13 mouse cellular contexts compared by ENCODE assay signal in the genomic region with DNA sequence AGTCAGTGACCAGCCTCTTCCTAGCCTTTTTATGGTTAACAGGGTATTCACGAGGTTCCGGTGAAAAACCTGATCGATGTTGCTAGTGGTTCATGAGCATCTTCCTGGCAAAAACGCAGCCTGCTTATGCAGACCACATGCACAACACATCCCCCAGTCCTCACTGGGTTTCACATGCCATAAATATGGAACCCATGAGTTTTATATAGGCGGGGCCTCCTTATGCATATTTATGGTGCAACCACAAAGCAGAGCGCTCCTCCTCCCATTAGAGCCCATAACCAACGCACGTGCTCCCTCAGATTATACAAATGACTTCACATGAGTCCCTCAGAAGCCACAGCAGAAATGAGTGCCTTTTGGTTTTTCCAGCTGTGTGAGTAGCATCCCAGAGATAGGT. TPM values are rescaled to one million over a fixed set of nuclear protein-coding genes. Genes with fewer than 3 reads are reported as not detected.
A peak's percentile ranks its signal among the peaks of the same experiment; 100 is the strongest.
DNase-seq lines count a peak whose midpoint lies in the region; ATAC-seq and TF ChIP-seq lines count a peak whose summit lies in the region.
"Had no signal": no experiment of that assay in that cellular context is flagged by ENCODE, and none has a peak within 500 bp of the region (broad histone marks: within the 10 kb centered on the region; RNA-seq: fewer than 3 reads in every experiment).

No protein-coding gene starts in this region.

- no peak for TF ChIP-seq CTCF in layer of hippocampus, adult 2 months (conservative IDR thresholded peaks at IDR 0.05)

- H3K9ac ChIP-seq in forebrain, embryonic 14.5 days (ENCODE audit: low read length): no peak overlapping the region
- H3K9ac ChIP-seq in forebrain, embryonic 11.5 days (ENCODE audit: low read length): no peak overlapping the region
- H3K9ac ChIP-seq in embryonic facial prominence, embryonic 13.5 days: no peak overlapping the region

- no peaks in the 10 kb centered on the region for H3K27me3 ChIP-seq in forebrain, embryonic 14.5 days (replicated peaks; ENCODE audit: control insufficient read depth, insufficient read depth, low read length)
- H3K27me3 ChIP-seq in forebrain, embryonic 11.5 days (ENCODE audit: control insufficient read depth, insufficient read depth, low read length): no peaks in the 10 kb centered on the region
- H3K27me3 ChIP-seq in embryonic facial prominence, embryonic 13.5 days: 0 out of 2 replicates have a peak, but pooled peaks cover 3% of the 10 kb centered on the region

- H3K4me1 ChIP-seq in forebrain, embryonic 14.5 days (ENCODE audit: control insufficient read depth, insufficient read depth, low read length): peaks cover 23% of the 10 kb centered on the region
- peaks cover 8% of the 10 kb centered on the region; the same call in 1 of the 2 replicates for H3K4me1 ChIP-seq in forebrain, embryonic 11.5 days (replicated peaks; ENCODE audit: control insufficient read depth, insufficient read depth, low read length)
- H3K4me1 ChIP-seq in embryonic facial prominence, embryonic 13.5 days: peaks cover 54% of the 10 kb centered on the region

- H3K36me3 ChIP-seq in forebrain, embryonic 14.5 days (ENCODE audit: control insufficient read depth, insufficient read depth, low read length): peaks cover 17% of the 10 kb centered on the region
- no peaks in the 10 kb centered on the region for H3K36me3 ChIP-seq in forebrain, embryonic 11.5 days (ENCODE audit: control insufficient read depth, insufficient read depth, low read length)
- H3K36me3 ChIP-seq in embryonic facial prominence, embryonic 13.5 days: peaks cover 41% of the 10 kb centered on the region

- DNase-seq in forebrain, embryonic 14.5 days (ENCODE audit: low spot score): no peak
- DNase-seq in forebrain, embryonic 11.5 days (ENCODE audit: low spot score): no peak
- no peak for DNase-seq in layer of hippocampus, adult 2 months (ENCODE audit: low spot score in 2 of 2)
- no peak for DNase-seq in layer of hippocampus, adult 9-11 months
- DNase-seq in urinary bladder, postnatal 25 days (ENCODE audit: low spot score): no peak
- DNase-seq in urinary bladder, adult 18-20 months (ENCODE audit: low spot score in 2 of 2): no peak
- DNase-seq: cerebellum, adult 8-10 months; gastrocnemius, postnatal 36 days; lung, adult 2 months; right cerebral cortex, adult 18-20 months had no signal

- H3K4me2 ChIP-seq in forebrain, embryonic 14.5 days (ENCODE audit: low read length): no peak overlapping the region
- H3K4me2 ChIP-seq in forebrain, embryonic 11.5 days (ENCODE audit: low read depth, low read length, severe bottlenecking): no peak overlapping the region
- peak overlapping the region; percentile 32 for H3K4me2 ChIP-seq in embryonic facial prominence, embryonic 13.5 days

- no peak for ATAC-seq in forebrain, embryonic 14.5 days
- no peak for ATAC-seq in forebrain, embryonic 11.5 days (replicated peaks; ENCODE audit: low FRiP score)
- peak; percentile 53 for ATAC-seq in embryonic facial prominence, embryonic 13.5 days (ENCODE audit: insufficient number of reproducible peaks, insufficient read depth, low FRiP score, low TSS enrichment, low read depth)
- ATAC-seq in megakaryocyte, adult 5-6 weeks (ENCODE audit: poor library complexity, severe bottlenecking): peak; percentile 23
- ATAC-seq: inflammation-experienced regulatory T-cells, adult 6 months had no signal

- no peak overlapping the region for H3K4me3 ChIP-seq in forebrain, embryonic 14.5 days (ENCODE audit: low read depth, low read length)
- H3K4me3 ChIP-seq in forebrain, embryonic 11.5 days (ENCODE audit: low read depth, low read length): no peak overlapping the region
- H3K4me3 ChIP-seq in layer of hippocampus, adult 2 months: no peak overlapping the region
- H3K4me3 ChIP-seq in embryonic facial prominence, embryonic 13.5 days: no peak overlapping the region

- WGBS in forebrain, embryonic 14.5 days: 72% methylated on average over 8 of the region's 8 CpGs
- WGBS in forebrain, embryonic 11.5 days: 86% methylated on average over 8 of the region's 8 CpGs
- WGBS in embryonic facial prominence, embryonic 13.5 days: 44% methylated on average over 8 of the region's 8 CpGs

- no peaks in the 10 kb centered on the region for H3K9me3 ChIP-seq in forebrain, embryonic 14.5 days (replicated peaks; ENCODE audit: control insufficient read depth, low read length)
- H3K9me3 ChIP-seq in forebrain, embryonic 11.5 days (ENCODE audit: control insufficient read depth, low read length): no peaks in the 10 kb centered on the region
- H3K9me3 ChIP-seq in embryonic facial prominence, embryonic 13.5 days: no peaks in the 10 kb centered on the region

- H3K27ac ChIP-seq in forebrain, embryonic 14.5 days (ENCODE audit: low read depth, low read length): peak overlapping the region; percentile 11; the same call in 1 of the 2 replicates
- no peak overlapping the region for H3K27ac ChIP-seq in forebrain, embryonic 11.5 days (ENCODE audit: low read depth, low read length)
- peak overlapping the region; percentile 12; the same call in 1 of the 2 replicates for H3K27ac ChIP-seq in layer of hippocampus, adult 2 months
- peak overlapping the region; percentile 77 for H3K27ac ChIP-seq in embryonic facial prominence, embryonic 13.5 days

RNA-seq across cellular contexts. Expression of a gene that starts 49.0 kb away (rescaled TPM):
- 16.3 and 23.8 TPM in 2 replicates for polyA plus RNA-seq in forebrain, embryonic 14.5 days (2014; fragmentation: Nextera tagmentation; extraction: Ambion mirVana)
- 20.7 and 21.1 TPM in 2 replicates for polyA plus RNA-seq in forebrain, embryonic 11.5 days (2014; fragmentation: Nextera tagmentation; extraction: Ambion mirVana)
- total RNA-seq in layer of hippocampus, adult 2 months (2021): 10 to 100 TPM; 60.3 to 63.7 TPM
- 48.3 and 51.3 TPM in 2 replicates for polyA plus RNA-seq in embryonic facial prominence, embryonic 13.5 days (2015; fragmentation: Nextera tagmentation; extraction: Ambion mirVana)
- total RNA-seq in megakaryocyte, adult 5-6 weeks (2015): 3.5 and 3.9 TPM in 2 replicates
- 5.9 and 6.5 TPM in 2 replicates for total RNA-seq in megakaryocyte, adult 5-6 weeks (2017)

Comparison
In these comparisons a context has a peak if more than half of its experiments do, and no peak if none do; other contexts are left out.
1. ATAC-seq: peak in embryonic facial prominence, embryonic 13.5 days (single experiment) and megakaryocyte, adult 5-6 weeks (single experiment); none in forebrain, embryonic 14.5 days (single experiment) and forebrain, embryonic 11.5 days (single experiment).